Mouse (Mus musculus) lung, adult 2 months (tissue): Measurements from ENCODE around the gene Rgs9.

Source experiments
- CTCF ChIP-seq: fragments of 200-500 bp; IDR thresholded peaks from 2 replicates; pipeline ENCODE4 v1.5.1; 2011; ENCODE audit warnings: mild to moderate bottlenecking, low read length, control low read depth; ENCODE audit not compliant: insufficient read depth
- POLR2A ChIP-seq: fragments of 200-500 bp; IDR thresholded peaks from 2 replicates; pipeline ENCODE4 v1.6.1; 2011; ENCODE audit warnings: low read depth, mild to moderate bottlenecking, control low read depth, low read length, borderline replicate concordance; ENCODE audit errors: extremely low read depth

DNA sequence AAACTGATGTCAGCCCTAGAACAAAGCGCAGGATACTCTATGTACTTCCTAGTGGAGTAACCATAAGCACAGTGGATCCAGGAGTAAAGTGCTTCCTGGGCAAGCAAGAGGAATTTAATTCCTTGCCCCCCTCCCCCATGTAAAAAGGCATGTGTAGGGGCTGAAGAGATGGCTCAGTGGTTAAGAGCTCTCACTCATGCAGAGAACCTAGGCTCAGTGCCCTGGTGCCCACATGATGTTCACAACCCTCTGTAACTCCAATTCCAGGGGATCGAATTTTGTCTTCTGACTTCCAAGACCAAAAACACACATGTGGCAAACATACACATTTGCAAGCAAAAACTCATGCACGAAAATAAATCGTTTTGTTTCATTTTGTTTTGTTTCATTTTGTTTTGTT, 21.5 kb upstream of the Rgs9 start:
- TF ChIP-seq POLR2A (no peak), CTCF (no peak)
